17 mouse cellular contexts compared by ENCODE assay signal in the genomic region with DNA sequence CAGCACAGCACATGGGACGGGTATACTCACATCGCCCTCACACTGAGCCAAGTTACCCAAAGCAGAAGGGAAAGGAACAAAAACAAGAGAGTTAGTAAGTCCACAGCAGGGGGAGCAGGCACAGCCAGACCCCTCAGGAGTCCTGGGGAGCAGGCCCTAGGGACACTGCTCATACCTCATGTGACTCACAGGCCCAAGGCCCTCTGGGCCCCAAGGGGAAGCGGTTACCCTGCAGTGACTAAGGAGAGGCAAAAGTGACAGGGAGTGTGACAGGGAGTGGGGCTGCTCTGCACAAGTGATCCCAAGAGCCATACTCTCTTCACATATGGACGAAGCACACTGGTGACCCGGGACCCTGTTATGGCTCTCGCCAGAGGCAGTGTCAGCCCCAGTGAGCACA. TPM values are rescaled to one million over a fixed set of nuclear protein-coding genes. Genes with fewer than 3 reads are reported as not detected.
DNase-seq lines count a peak whose midpoint lies in the region; ATAC-seq and TF ChIP-seq lines count a peak whose summit lies in the region.
"Had no signal": no experiment of that assay in that cellular context is flagged by ENCODE, and none has a peak within 500 bp of the region (broad histone marks: within the 10 kb centered on the region; RNA-seq: fewer than 3 reads in every experiment).

No protein-coding gene starts in this region.

- H3K27me3 ChIP-seq in CH12.LX (replicated peaks) (no peaks in the 10 kb centered on the region), G1E (ENCODE audit: insufficient read depth, low read length) (no peaks in the 10 kb centered on the region)
- H3K27me3 ChIP-seq: forebrain, embryonic 15.5 days; hindbrain, embryonic 12.5 days had no signal

- TF ChIP-seq RAD21 in CH12.LX (IDR thresholded peaks at IDR 0.05; ENCODE audit: low read depth, low read length): no peak

- H3K4me3 ChIP-seq in CH12.LX (replicated peaks in 1 of 3; ENCODE audit: low read depth in 2 of 3, low read length in 2 of 3, poor library complexity in 1 of 3) (no peak overlapping the region), G1E (ENCODE audit: low read depth, low read length) (no peak overlapping the region)
- H3K4me3 ChIP-seq: forebrain, embryonic 15.5 days; hindbrain, embryonic 12.5 days had no signal

- DNase-seq in cerebellum, adult 9-11 months: peak; percentile 13
- no peak for DNase-seq in cerebellum, adult 9-10 months
- DNase-seq in CH12.LX (ENCODE audit: extremely low read depth) (peak; percentile 17), G1E (ENCODE audit: low spot score) (no peak)
- DNase-seq in adrenal gland, postnatal 36 days: peak; percentile 68 to 74
- no peak for DNase-seq in T-cell, adult 2 months (ENCODE audit: low spot score)
- DNase-seq: cerebellum, postnatal 10 days; gastrocnemius, postnatal 36 days; heart, adult 11 months; heart, postnatal 10 days; heart, postnatal 4 days had no signal

- no peak for TF ChIP-seq CTCF in CH12.LX (conservative IDR thresholded peaks at IDR 0.05 in 1 of 2, IDR thresholded peaks at IDR 0.05 in 1 of 2; ENCODE audit: low read depth in 2 of 2, low read length in 2 of 2)
- TF ChIP-seq CTCF in G1E (IDR thresholded peaks at IDR 0.05; ENCODE audit: low read depth, low read length): no peak

- 0 out of 2 replicates have a peak overlapping the region, but pooled peaks have one; percentile 26 for H3K27ac ChIP-seq in CH12.LX (ENCODE audit: insufficient read depth, low read depth)
- H3K27ac ChIP-seq: forebrain, embryonic 15.5 days; hindbrain, embryonic 12.5 days had no signal

- H3K9ac ChIP-seq in CH12.LX (ENCODE audit: insufficient read depth, low read depth): no peak overlapping the region
- H3K9ac ChIP-seq: forebrain, embryonic 15.5 days; hindbrain, embryonic 12.5 days had no signal

- in situ Hi-C loops in CH12.LX (cut with MboI; ENCODE audit: low pct_ligation_motif_present, low pct_unique_long_range_greater_than_20kb, low sequenced_read_pairs): no loop called here

- no peaks in the 10 kb centered on the region for H3K9me3 ChIP-seq in CH12.LX (replicated peaks; ENCODE audit: low read length)
- no peaks in the 10 kb centered on the region for H3K9me3 ChIP-seq in G1E (replicated peaks)
- H3K9me3 ChIP-seq: forebrain, embryonic 15.5 days; hindbrain, embryonic 12.5 days had no signal

- dilution Hi-C loops in CH12.LX (cut with MboI; ENCODE audit: extremely low pct_ligation_motif_present, extremely low pct_unique_long_range_greater_than_20kb, low sequenced_read_pairs): no loop called here

- no peaks in the 10 kb centered on the region for H3K79me2 ChIP-seq in CH12.LX (replicated peaks; ENCODE audit: control insufficient read depth, extremely low read depth, insufficient read depth, poor library complexity, severe bottlenecking)

- no peak for TF ChIP-seq EP300 in CH12.LX (IDR thresholded peaks at IDR 0.05; ENCODE audit: low read length)

- H3K4me2 ChIP-seq in CH12.LX (ENCODE audit: insufficient read depth, low read depth, poor library complexity, severe bottlenecking): no peak overlapping the region
- H3K4me2 ChIP-seq: forebrain, embryonic 15.5 days; hindbrain, embryonic 12.5 days had no signal

- H3K4me1 ChIP-seq in CH12.LX (ENCODE audit: control insufficient read depth in 1 of 2, insufficient read depth in 2 of 2) (peaks cover 5 to 37% of the 10 kb centered on the region in 2 experiments; a peak in 3 of 4 replicates), G1E (ENCODE audit: insufficient read depth, low read depth, low read length) (peaks cover 22% of the 10 kb centered on the region)
- H3K4me1 ChIP-seq: forebrain, embryonic 15.5 days; hindbrain, embryonic 12.5 days had no signal

- no peak for TF ChIP-seq POLR2A in CH12.LX (IDR thresholded peaks at IDR 0.05; ENCODE audit: low read depth, low read length)

- ATAC-seq in G1E (ENCODE audit: extremely low read depth, insufficient number of reproducible peaks, low FRiP score, poor library complexity, severe bottlenecking): 0 out of 2 replicates have a peak, but pooled peaks have one; percentile 4
- ATAC-seq: activated CD4-positive, CD25-positive, alpha-beta regulatory T cell, adult 4 months; forebrain, embryonic 15.5 days; hindbrain, embryonic 16.5 days; inflammation-experienced regulatory T-cells, adult 6 months; intestine, postnatal 0 days had no signal

- H3K36me3 ChIP-seq in CH12.LX (replicated peaks in 1 of 2; ENCODE audit: control insufficient read depth in 1 of 2, insufficient read depth in 1 of 2, low read length in 1 of 2): peaks cover 65 to 90% of the 10 kb centered on the region in 2 experiments
- peaks cover 93% of the 10 kb centered on the region for H3K36me3 ChIP-seq in G1E (replicated peaks)

TF ChIP-seq in CH12.LX, 34 proteins besides CTCF, POLR2A, EP300 and RAD21:
- TF ChIP-seq E2F4 (IDR thresholded peaks at IDR 0.05; ENCODE audit: insufficient replicate concordance, low read depth, low read length) (no peak), MYC (IDR thresholded peaks at IDR 0.05; ENCODE audit: low read depth, low read length) (no peak), USF2 (conservative IDR thresholded peaks at IDR 0.05; ENCODE audit: low read depth, low read length) (no peak), GABPA (IDR thresholded peaks at IDR 0.05; ENCODE audit: insufficient replicate concordance, low read depth, low read length) (no peak), HCFC1 (IDR thresholded peaks at IDR 0.05; ENCODE audit: low read depth, low read length) (no peak), IRF4 (IDR thresholded peaks at IDR 0.05; ENCODE audit: low read depth, low read length) (no peak), NELFE (IDR thresholded peaks at IDR 0.05; ENCODE audit: low read depth, low read length) (no peak)
TF ChIP-seq in CH12.LX: peak in this region for 0.

RNA-seq across cellular contexts. Expression of gene Sh3glb2, which starts 9.9 kb away (rescaled TPM):
- total RNA-seq in CH12.LX (2012; rRNA removed) (42.6 and 47.8 TPM in 2 replicates), CH12.LX (2014; rRNA removed) (27.2 and 34.0 TPM in 2 replicates), G1E (2014; fragmentation: Nextera tagmentation) (20.8 and 24.8 TPM in 2 replicates), G1E (2017) (31.3 and 47.2 TPM in 2 replicates)
- polyA plus RNA-seq in CH12.LX (2012; ENCODE audit: insufficient read length, low read depth) (38.9 and 39.3 TPM in 2 replicates), G1E (2012) (23.3 and 24.9 TPM in 2 replicates)
- 10 to 100 TPM; 68.2 to 69.5 TPM for total RNA-seq in adrenal gland, postnatal 36 days (2021)

RNA-seq across cellular contexts. Expression of gene Miga2, which starts 14.8 kb away (rescaled TPM):
- total RNA-seq in CH12.LX (2012; rRNA removed): 11.2 and 15.0 TPM in 2 replicates
- total RNA-seq in CH12.LX (2014; rRNA removed): 9.1 and 9.2 TPM in 2 replicates
- polyA plus RNA-seq in CH12.LX (2012; ENCODE audit: insufficient read length, low read depth): 7.4 and 9.4 TPM in 2 replicates
- 9.5 and 12.0 TPM in 2 replicates for total RNA-seq in G1E (2014; fragmentation: Nextera tagmentation)
- total RNA-seq in G1E (2017): 9.2 and 13.5 TPM in 2 replicates
- 8.1 and 9.0 TPM in 2 replicates for polyA plus RNA-seq in G1E (2012)
- 10 to 100 TPM; 72.9 to 89.7 TPM for total RNA-seq in adrenal gland, postnatal 36 days (2021)

RNA-seq across cellular contexts. Expression of gene Dolpp1, which starts 42.9 kb away (rescaled TPM):
- total RNA-seq in CH12.LX (2012; rRNA removed): 19.2 and 22.8 TPM in 2 replicates
- total RNA-seq in CH12.LX (2014; rRNA removed): 15.0 and 22.3 TPM in 2 replicates
- polyA plus RNA-seq in CH12.LX (2012; ENCODE audit: insufficient read length, low read depth): 17.9 and 19.1 TPM in 2 replicates
- 16.0 and 17.3 TPM in 2 replicates for total RNA-seq in G1E (2014; fragmentation: Nextera tagmentation)
- 23.2 and 25.0 TPM in 2 replicates for total RNA-seq in G1E (2017)
- 25.8 and 28.0 TPM in 2 replicates for polyA plus RNA-seq in G1E (2012)
- 10 to 100 TPM; 18.2 to 18.7 TPM for total RNA-seq in adrenal gland, postnatal 36 days (2021)

Comparison
In these comparisons a context has a peak if more than half of its experiments do, and no peak if none do; other contexts are left out.
1. DNase-seq: peak in cerebellum, adult 9-11 months (single experiment), CH12.LX (single experiment) and adrenal gland, postnatal 36 days (2 of 2); none in cerebellum, adult 9-10 months (single experiment), G1E (single experiment) and T-cell, adult 2 months (single experiment).
2. RNA of gene Miga2, which starts 14.8 kb away (total RNA-seq): 72.9 to 89.7 TPM in adrenal gland, postnatal 36 days; 9.1 to 15.0 TPM in CH12.LX and 9.2 to 13.5 TPM in G1E; every median in the first group is over 4 times any median in the second.